Mouse (Mus musculus): ENCODE measurements at regions not wholly inside any gene's neighbourhood (a gene's known extent, or its start where the extent isn't known, plus 50 kb on each side); places are given as distances from the start of the nearest gene placed in this dataset.

- no peak for TF ChIP-seq EP300 (IDR thresholded peaks at IDR 0.05; ENCODE audit: low read depth in 1 of 2, low read length in 2 of 2)
- TF ChIP-seq ZC3H11A (IDR thresholded peaks at IDR 0.05; ENCODE audit: low read depth, low read length): no peak
- TF ChIP-seq CTCF (IDR thresholded peaks at IDR 0.05 in 2 of 3, conservative IDR thresholded peaks at IDR 0.05 in 1 of 3; ENCODE audit: control insufficient read depth in 1 of 3, insufficient read depth in 1 of 3, low read depth in 2 of 3, low read length in 3 of 3, poor library complexity in 1 of 3, severe bottlenecking in 1 of 3): no peak
- TF ChIP-seq SMC3 (IDR thresholded peaks at IDR 0.05; ENCODE audit: low read depth, low read length): no peak
- TF ChIP-seq USF1 (IDR thresholded peaks at IDR 0.05; ENCODE audit: low read depth, low read length): no peak
Measured at GRCm38 (mm10) chr8:35268221-35268620, 497.4 kb upstream of the Gm19410 start.
